In the genomic region with DNA sequence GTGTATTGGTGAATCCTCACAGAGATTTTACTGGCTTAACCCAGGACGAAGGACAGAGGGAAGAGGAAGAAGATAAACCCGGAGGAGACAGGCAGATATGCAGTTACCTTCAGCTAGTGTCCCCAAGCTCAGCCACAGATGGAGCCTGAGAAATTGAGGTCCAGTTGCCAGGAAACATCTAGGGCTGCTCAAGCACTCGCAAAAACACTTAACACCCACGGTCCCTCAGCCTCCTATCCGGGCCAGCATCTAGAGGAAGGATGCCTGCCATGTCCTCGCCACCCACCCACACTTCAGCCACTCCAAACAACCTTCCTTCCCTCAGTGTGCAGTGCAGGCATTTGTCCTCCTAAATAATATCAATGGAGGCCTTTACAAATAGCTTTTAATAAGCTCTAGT, we compare ENCODE assay signal across 15 mouse cellular contexts.
DNase-seq lines count a peak whose midpoint lies in the region; ATAC-seq and TF ChIP-seq lines count a peak whose summit lies in the region.
"Had no signal": no experiment of that assay in that cellular context is flagged by ENCODE, and none has a peak within 500 bp of the region (broad histone marks: within the 10 kb centered on the region; RNA-seq: fewer than 3 reads in every experiment).

No protein-coding gene starts in this region.

- ATAC-seq in hindbrain, embryonic 13.5 days (ENCODE audit: low FRiP score), result no peak
- ATAC-seq in liver, postnatal 0 days, result no peak
- ATAC-seq: forebrain, embryonic 15.5 days had no signal

- no peaks in the 10 kb centered on the region for H3K27me3 ChIP-seq in hindbrain, embryonic 13.5 days
- H3K27me3 ChIP-seq in liver, postnatal 0 days (ENCODE audit: insufficient read depth, low read length), result no peaks in the 10 kb centered on the region
- H3K27me3 ChIP-seq: forebrain, embryonic 15.5 days; heart, embryonic 13.5 days; megakaryocyte, embryonic 14.5 days; neural tube, embryonic 12.5 days had no signal

- TF ChIP-seq POLR2A in cortical plate, adult 2 months (IDR thresholded peaks at IDR 0.05; ENCODE audit: extremely low read depth, insufficient read depth, low read length), result no peak

- H3K4me2 ChIP-seq in hindbrain, embryonic 13.5 days, result no peak overlapping the region
- no peak overlapping the region for H3K4me2 ChIP-seq in liver, postnatal 0 days (ENCODE audit: low read depth, low read length)
- H3K4me2 ChIP-seq: forebrain, embryonic 15.5 days; heart, embryonic 13.5 days; liver, embryonic 11.5 days; neural tube, embryonic 12.5 days had no signal

- 70% methylated on average over 6 of the region's 6 CpGs for WGBS in hindbrain, embryonic 13.5 days
- 51% methylated on average over 6 of the region's 6 CpGs for WGBS in liver, postnatal 0 days (ENCODE audit: insufficient replicate concordance)

- no peaks in the 10 kb centered on the region for H3K36me3 ChIP-seq in hindbrain, embryonic 13.5 days
- no peaks in the 10 kb centered on the region for H3K36me3 ChIP-seq in liver, postnatal 0 days (replicated peaks; ENCODE audit: insufficient read depth, low read length)
- H3K36me3 ChIP-seq: forebrain, embryonic 15.5 days; G1E; heart, embryonic 13.5 days; neural tube, embryonic 12.5 days had no signal

- TF ChIP-seq EP300 in liver, postnatal 0 days (IDR thresholded peaks at IDR 0.05; ENCODE audit: low read depth), result no peak

- H3K4me3 ChIP-seq in cortical plate, adult 2 months (ENCODE audit: insufficient read depth, low read length), result no peak overlapping the region
- no peak overlapping the region for H3K4me3 ChIP-seq in left cerebral cortex, adult 2 months
- H3K4me3 ChIP-seq in hindbrain, embryonic 13.5 days, result no peak overlapping the region
- H3K4me3 ChIP-seq in liver, postnatal 0 days (ENCODE audit: low read depth, low read length), result no peak overlapping the region
- H3K4me3 ChIP-seq: forebrain, embryonic 15.5 days; heart, embryonic 13.5 days; neural tube, embryonic 12.5 days had no signal

- H3K9me3 ChIP-seq in hindbrain, embryonic 13.5 days, result no peaks in the 10 kb centered on the region
- no peaks in the 10 kb centered on the region for H3K9me3 ChIP-seq in liver, postnatal 0 days (ENCODE audit: low read length)
- H3K9me3 ChIP-seq: forebrain, embryonic 15.5 days; G1E; heart, embryonic 13.5 days; megakaryocyte, embryonic 14.5 days; neural tube, embryonic 12.5 days had no signal

- no peak overlapping the region for H3K9ac ChIP-seq in hindbrain, embryonic 13.5 days
- H3K9ac ChIP-seq in liver, postnatal 0 days (replicated peaks), result no peak overlapping the region
- H3K9ac ChIP-seq: forebrain, embryonic 15.5 days; heart, embryonic 13.5 days; neural tube, embryonic 12.5 days had no signal

- peak; percentile 23 to 54 for DNase-seq in frontal cortex, postnatal 10 days (ENCODE audit: low spot score in 2 of 2)
- peak; percentile 54 to 59 for DNase-seq in left cerebral cortex, adult 2 months (ENCODE audit: extremely low spot score in 1 of 2, low spot score in 2 of 2)
- peak; percentile 67 to 85 for DNase-seq in right cerebral cortex, postnatal 10 days (ENCODE audit: low spot score in 2 of 2)
- no peak for DNase-seq in lung, postnatal 4 days
- no peak for DNase-seq in liver, postnatal 0 days
- DNase-seq: adrenal gland, adult 8-10 months; cerebellum, adult 8-10 months had no signal

- H3K4me1 ChIP-seq in cortical plate, adult 2 months (ENCODE audit: control insufficient read depth, insufficient read depth, low read length), result peaks cover 16% of the 10 kb centered on the region
- H3K4me1 ChIP-seq in hindbrain, embryonic 13.5 days (replicated peaks), result peaks cover 6% of the 10 kb centered on the region
- no peaks in the 10 kb centered on the region for H3K4me1 ChIP-seq in liver, postnatal 0 days (ENCODE audit: insufficient read depth)
- H3K4me1 ChIP-seq: forebrain, embryonic 15.5 days; heart, embryonic 13.5 days; neural tube, embryonic 12.5 days had no signal

- no peak for TF ChIP-seq CTCF in cortical plate, adult 2 months (IDR thresholded peaks at IDR 0.05; ENCODE audit: extremely low read depth, insufficient read depth, low read length)
- no peak for TF ChIP-seq CTCF in left cerebral cortex, adult 2 months (IDR thresholded peaks at IDR 0.05)
- no peak for TF ChIP-seq CTCF in liver, postnatal 0 days (IDR thresholded peaks at IDR 0.05; ENCODE audit: low read depth)

- H3K27ac ChIP-seq in cortical plate, adult 2 months (ENCODE audit: insufficient read depth, low read length), result peak overlapping the region; percentile 38; the same call in 1 of the 2 replicates
- H3K27ac ChIP-seq in left cerebral cortex, adult 2 months, result peak overlapping the region; percentile 70
- H3K27ac ChIP-seq in hindbrain, embryonic 13.5 days, result no peak overlapping the region
- H3K27ac ChIP-seq in liver, postnatal 0 days (ENCODE audit: low read depth), result no peak overlapping the region
- H3K27ac ChIP-seq: forebrain, embryonic 15.5 days; heart, embryonic 13.5 days; neural tube, embryonic 12.5 days had no signal

- intact Hi-C loops in left cerebral cortex, adult 2 months (cut with DNase I), result loop anchor here (5.0 kb wide), 1 partner anchor 475 kb away; no protein-coding TSS in a partner anchor

Comparison
In these comparisons a context has a peak if more than half of its experiments do, and no peak if none do; other contexts are left out.
1. H3K27ac ChIP-seq: peak in cortical plate, adult 2 months (single experiment) and left cerebral cortex, adult 2 months (single experiment); none in hindbrain, embryonic 13.5 days (single experiment) and liver, postnatal 0 days (single experiment).
2. DNase-seq: peak in frontal cortex, postnatal 10 days (2 of 2), left cerebral cortex, adult 2 months (2 of 2) and right cerebral cortex, postnatal 10 days (2 of 2); none in lung, postnatal 4 days (0 of 2) and liver, postnatal 0 days (single experiment).